Mouse (Mus musculus): ENCODE measurements at regions not wholly inside any gene's neighbourhood (a gene's known extent, or its start where the extent isn't known, plus 50 kb on each side); places are given as distances from the start of the nearest gene placed in this dataset.
"Not testable (repeated sequence)": the region's sequence is repeated elsewhere in the genome, so short reads cannot be mapped to it uniquely, and the experiment has no call there.

- peaks cover 5% of the 10 kb centered on the region; the same call in 1 of the 2 replicates for H3K9me3 ChIP-seq
- H3K9ac ChIP-seq (replicated peaks): no peak overlapping the region
- WGBS: 87% methylated on average over 4 of the region's 4 CpGs
- H3K27me3 ChIP-seq: no peaks in the 10 kb centered on the region
- no peak for ATAC-seq (ENCODE audit: insufficient number of reproducible peaks, insufficient read depth, low FRiP score, low TSS enrichment, low read depth)
- H3K36me3 ChIP-seq: no peaks in the 10 kb centered on the region
- H3K4me3 ChIP-seq (replicated peaks): no peak overlapping the region
- H3K4me2 ChIP-seq: no peak overlapping the region
- no peaks in the 10 kb centered on the region for H3K4me1 ChIP-seq (replicated peaks)
- H3K27ac ChIP-seq: no peak overlapping the region
Measured at GRCm38 (mm10) chr10:70842176-70842838, 186.5 kb upstream of the Phyhipl start.

- not testable (repeated sequence) for H3K9me3 ChIP-seq; ATAC-seq (ENCODE audit: insufficient number of reproducible peaks, insufficient read depth, low FRiP score, low TSS enrichment, low read depth); H3K4me3 ChIP-seq (replicated peaks); H3K27me3 ChIP-seq; H3K9ac ChIP-seq (replicated peaks); H3K4me2 ChIP-seq; H3K4me1 ChIP-seq (replicated peaks); H3K27ac ChIP-seq; H3K36me3 ChIP-seq
- 90% methylated on average over 2 of the region's 2 CpGs for whole genome bisulfite sequencing
Measured at GRCm38 (mm10) chr10:70841179-70841578, 185.4 kb upstream of the Phyhipl start.

GRCm38 (mm10) chr10:70838147-70838546 lies 182.4 kb upstream of the Phyhipl start:
- Histone ChIP-seq H3K4me3 (replicated peaks) (no peak overlapping the region), H3K36me3 (no peaks in the 10 kb centered on the region), H3K27ac (no peak overlapping the region), H3K9ac (replicated peaks) (no peak overlapping the region), H3K4me1 (replicated peaks) (no peaks in the 10 kb centered on the region), H3K4me2 (no peak overlapping the region), H3K27me3 (no peaks in the 10 kb centered on the region), H3K9me3 (peaks cover 6% of the 10 kb centered on the region; the same call in 1 of the 2 replicates)
- ATAC-seq (ENCODE audit: insufficient number of reproducible peaks, insufficient read depth, low FRiP score, low TSS enrichment, low read depth): no peak
- 87% methylated on average over 4 of the region's 4 CpGs for WGBS

- no peak overlapping the region for H3K9ac ChIP-seq (replicated peaks)
- H3K4me1 ChIP-seq (replicated peaks): no peaks in the 10 kb centered on the region
- no peak overlapping the region for H3K4me3 ChIP-seq (replicated peaks)
- no peaks in the 10 kb centered on the region for H3K36me3 ChIP-seq
- ATAC-seq (ENCODE audit: insufficient number of reproducible peaks, insufficient read depth, low FRiP score, low TSS enrichment, low read depth): no peak
- H3K4me2 ChIP-seq: no peak overlapping the region
- peaks cover 6% of the 10 kb centered on the region; the same call in 1 of the 2 replicates for H3K9me3 ChIP-seq
- 82% methylated on average over 6 of the region's 6 CpGs for WGBS
- H3K27me3 ChIP-seq: no peaks in the 10 kb centered on the region
- no peak overlapping the region for H3K27ac ChIP-seq
Measured at GRCm38 (mm10) chr10:70837326-70837725, 181.6 kb upstream of the Phyhipl start.

GRCm38 (mm10) chr10:70832616-70833015 lies 176.9 kb upstream of the Phyhipl start:
- H3K4me2 ChIP-seq: no peak overlapping the region
- no peaks in the 10 kb centered on the region for H3K36me3 ChIP-seq
- H3K27ac ChIP-seq: no peak overlapping the region
- H3K4me1 ChIP-seq (replicated peaks): no peaks in the 10 kb centered on the region
- no peak for ATAC-seq (ENCODE audit: insufficient number of reproducible peaks, insufficient read depth, low FRiP score, low TSS enrichment, low read depth)
- 57% methylated on average over 4 of the region's 4 CpGs for WGBS
- no peak overlapping the region for H3K4me3 ChIP-seq (replicated peaks)
- H3K9me3 ChIP-seq: 0 out of 2 replicates have a peak, but pooled peaks cover 3% of the 10 kb centered on the region
- no peaks in the 10 kb centered on the region for H3K27me3 ChIP-seq
- no peak overlapping the region for H3K9ac ChIP-seq (replicated peaks)

- Histone ChIP-seq H3K4me3 (replicated peaks) (no peak overlapping the region), H3K4me2 (no peak overlapping the region), H3K9me3 (no peaks in the 10 kb centered on the region), H3K4me1 (replicated peaks) (no peaks in the 10 kb centered on the region), H3K36me3 (no peaks in the 10 kb centered on the region), H3K27me3 (no peaks in the 10 kb centered on the region), H3K9ac (replicated peaks) (no peak overlapping the region), H3K27ac (no peak overlapping the region)
- no peak for ATAC-seq (ENCODE audit: insufficient number of reproducible peaks, insufficient read depth, low FRiP score, low TSS enrichment, low read depth)
- 84% methylated on average over 4 of the region's 4 CpGs for WGBS
Measured at GRCm38 (mm10) chr10:70828217-70828616, 172.5 kb upstream of the Phyhipl start.

GRCm38 (mm10) chr10:70827522-70827921 lies 171.8 kb upstream of the Phyhipl start:
- H3K27me3 ChIP-seq; H3K9me3 ChIP-seq; H3K36me3 ChIP-seq; H3K27ac ChIP-seq; H3K9ac ChIP-seq (replicated peaks); H3K4me2 ChIP-seq; H3K4me3 ChIP-seq (replicated peaks); ATAC-seq (ENCODE audit: insufficient number of reproducible peaks, insufficient read depth, low FRiP score, low TSS enrichment, low read depth); H3K4me1 ChIP-seq (replicated peaks): not testable (repeated sequence)
- 88% methylated on average over 2 of the region's 2 CpGs for WGBS

- H3K27me3 ChIP-seq: no peaks in the 10 kb centered on the region
- H3K9ac ChIP-seq (replicated peaks): no peak overlapping the region
- H3K36me3 ChIP-seq: no peaks in the 10 kb centered on the region
- H3K4me2 ChIP-seq: no peak overlapping the region
- ATAC-seq (ENCODE audit: insufficient number of reproducible peaks, insufficient read depth, low FRiP score, low TSS enrichment, low read depth): no peak
- no peaks in the 10 kb centered on the region for H3K9me3 ChIP-seq
- WGBS: 82% methylated on average over 7 of the region's 7 CpGs
- no peaks in the 10 kb centered on the region for H3K4me1 ChIP-seq (replicated peaks)
- H3K4me3 ChIP-seq (replicated peaks): no peak overlapping the region
- H3K27ac ChIP-seq: no peak overlapping the region
Measured at GRCm38 (mm10) chr10:70826706-70827105, 170.9 kb upstream of the Phyhipl start.

- Histone ChIP-seq H3K9me3 (no peaks in the 10 kb centered on the region), H3K27ac (no peak overlapping the region), H3K4me2 (no peak overlapping the region), H3K4me1 (replicated peaks) (no peaks in the 10 kb centered on the region), H3K4me3 (replicated peaks) (no peak overlapping the region), H3K27me3 (no peaks in the 10 kb centered on the region), H3K36me3 (no peaks in the 10 kb centered on the region), H3K9ac (replicated peaks) (no peak overlapping the region)
- ATAC-seq (ENCODE audit: insufficient number of reproducible peaks, insufficient read depth, low FRiP score, low TSS enrichment, low read depth): no peak
- 76% methylated on average over 4 of the region's 4 CpGs for WGBS
Measured at GRCm38 (mm10) chr10:70825451-70825850, 169.7 kb upstream of the Phyhipl start.

- Histone ChIP-seq H3K9me3 (no peaks in the 10 kb centered on the region), H3K4me1 (replicated peaks) (no peaks in the 10 kb centered on the region)
Measured at GRCm38 (mm10) chr10:70824461-70824860, 168.7 kb upstream of the Phyhipl start.

GRCm38 (mm10) chr10:70819951-70820350 lies 164.2 kb upstream of the Phyhipl start:
- no peaks in the 10 kb centered on the region for H3K27me3 ChIP-seq
- ATAC-seq (ENCODE audit: insufficient number of reproducible peaks, insufficient read depth, low FRiP score, low TSS enrichment, low read depth): no peak
- H3K9me3 ChIP-seq: no peaks in the 10 kb centered on the region
- H3K36me3 ChIP-seq: no peaks in the 10 kb centered on the region
- H3K4me3 ChIP-seq (replicated peaks): no peak overlapping the region
- H3K27ac ChIP-seq: no peak overlapping the region
- no peak overlapping the region for H3K9ac ChIP-seq (replicated peaks)
- no peak overlapping the region for H3K4me2 ChIP-seq
- H3K4me1 ChIP-seq (replicated peaks): no peaks in the 10 kb centered on the region
- WGBS: 78% methylated on average over 2 of the region's 2 CpGs

More at GRCm38 (mm10) chr10:70824461-70824860, 168.7 kb upstream of the Phyhipl start:
- no peak overlapping the region for H3K27ac ChIP-seq
- no peaks in the 10 kb centered on the region for H3K36me3 ChIP-seq
- H3K4me2 ChIP-seq: no peak overlapping the region
- H3K4me3 ChIP-seq (replicated peaks): no peak overlapping the region
- no peak overlapping the region for H3K9ac ChIP-seq (replicated peaks)
- no peaks in the 10 kb centered on the region for H3K27me3 ChIP-seq
- 91% methylated on average over 5 of the region's 5 CpGs for WGBS
- no peak for ATAC-seq (ENCODE audit: insufficient number of reproducible peaks, insufficient read depth, low FRiP score, low TSS enrichment, low read depth)
